Mouse (Mus musculus): ENCODE data around the gene Oas1a. TPM values are rescaled to one million over a fixed set of nuclear protein-coding genes. Genes with fewer than 3 reads are reported as not detected.
A peak's percentile ranks its signal among the peaks of the same experiment; 100 is the strongest.

Gene Oas1a
- total and polyA plus RNA-seq, 3 experiments, result 1.1 to 2.6 (median 1.7) TPM

DNA sequence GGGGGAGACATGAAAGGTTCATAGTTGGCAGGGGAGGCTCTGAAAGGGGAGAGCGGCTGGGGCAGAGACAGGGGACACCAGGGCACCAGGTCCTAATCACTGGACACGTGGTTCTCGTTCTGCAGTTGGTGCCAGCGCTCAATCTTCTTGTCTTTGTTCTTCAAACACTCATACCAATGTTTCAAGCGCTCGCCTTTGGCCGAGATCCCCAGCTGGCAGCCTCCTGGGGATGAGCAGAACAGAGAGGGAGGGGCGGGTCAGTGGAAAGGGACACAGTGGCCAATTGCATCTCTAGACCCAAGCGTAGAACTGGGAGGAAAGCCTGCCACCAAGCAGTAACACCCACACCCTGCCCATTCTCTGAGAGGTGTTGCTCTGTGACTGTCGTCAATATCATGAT is 34.8 kb upstream of the Oas1a start:
- no peak for TF ChIP-seq GABPA (IDR thresholded peaks at IDR 0.05; ENCODE audit: insufficient replicate concordance, low read depth, low read length)
- no peak for TF ChIP-seq POLR2A (IDR thresholded peaks at IDR 0.05; ENCODE audit: low read depth, low read length)
- no peak for TF ChIP-seq MAX (IDR thresholded peaks at IDR 0.05; ENCODE audit: low read length)
- no peak for TF ChIP-seq USF1 (IDR thresholded peaks at IDR 0.05; ENCODE audit: low read depth, low read length)
- no peak for TF ChIP-seq BHLHE40 (IDR thresholded peaks at IDR 0.05; ENCODE audit: low read depth, low read length)
- no peak for TF ChIP-seq ZMIZ1 (IDR thresholded peaks at IDR 0.05; ENCODE audit: low read depth, low read length)
- TF ChIP-seq CHD1 (IDR thresholded peaks at IDR 0.05; ENCODE audit: low read depth, low read length), result no peak
- TF ChIP-seq USF2 (conservative IDR thresholded peaks at IDR 0.05; ENCODE audit: low read depth, low read length), result no peak
- TF ChIP-seq ZNF384 (IDR thresholded peaks at IDR 0.05; ENCODE audit: low read depth, low read length), result no peak
- TF ChIP-seq RCOR1 (conservative IDR thresholded peaks at IDR 0.05; ENCODE audit: low read depth, low read length), result no peak
- TF ChIP-seq NELFE (IDR thresholded peaks at IDR 0.05; ENCODE audit: low read depth, low read length), result no peak
- no peak for TF ChIP-seq MYC (IDR thresholded peaks at IDR 0.05; ENCODE audit: low read depth, low read length)
- TF ChIP-seq TCF12 (IDR thresholded peaks at IDR 0.05; ENCODE audit: low read depth, low read length), result no peak
- no peak for TF ChIP-seq KAT2A (IDR thresholded peaks at IDR 0.05; ENCODE audit: insufficient replicate concordance, low read length)
- no peak for TF ChIP-seq CHD2 (IDR thresholded peaks at IDR 0.05; ENCODE audit: low read length)
- TF ChIP-seq ZC3H11A (IDR thresholded peaks at IDR 0.05; ENCODE audit: low read depth, low read length), result no peak
- TF ChIP-seq TBP (conservative IDR thresholded peaks at IDR 0.05; ENCODE audit: low read depth, low read length), result no peak
- no peak for TF ChIP-seq ZKSCAN1 (IDR thresholded peaks at IDR 0.05; ENCODE audit: borderline replicate concordance, low read depth, low read length)
- no peak for TF ChIP-seq POLR2AphosphoS2 (IDR thresholded peaks at IDR 0.05; ENCODE audit: low read depth, low read length)
- no peak overlapping the region for H3K4me3 ChIP-seq (replicated peaks in 1 of 3; ENCODE audit: low read depth in 2 of 3, low read length in 2 of 3, poor library complexity in 1 of 3)
- H3K27ac ChIP-seq (ENCODE audit: insufficient read depth, low read depth), result no peak overlapping the region
- dilution Hi-C loops (cut with MboI; ENCODE audit: extremely low pct_ligation_motif_present, extremely low pct_unique_long_range_greater_than_20kb, low sequenced_read_pairs), result no loop called here
- peaks cover 92% of the 10 kb centered on the region for H3K27me3 ChIP-seq (replicated peaks)
- H3K9me3 ChIP-seq (replicated peaks; ENCODE audit: low read length), result no peaks in the 10 kb centered on the region
- DNase-seq (ENCODE audit: extremely low read depth), result no peak
- no peak overlapping the region for H3K4me2 ChIP-seq (ENCODE audit: insufficient read depth, low read depth, poor library complexity, severe bottlenecking)
- H3K36me3 ChIP-seq (replicated peaks in 1 of 2; ENCODE audit: control insufficient read depth in 1 of 2, insufficient read depth in 1 of 2, low read length in 1 of 2), result no peaks in the 10 kb centered on the region
- H3K79me2 ChIP-seq (replicated peaks; ENCODE audit: control insufficient read depth, extremely low read depth, insufficient read depth, poor library complexity, severe bottlenecking), result no peaks in the 10 kb centered on the region
- in situ Hi-C loops (cut with MboI; ENCODE audit: low pct_ligation_motif_present, low pct_unique_long_range_greater_than_20kb, low sequenced_read_pairs), result no loop called here
- no peak overlapping the region for H3K9ac ChIP-seq (ENCODE audit: insufficient read depth, low read depth)
- no peaks in the 10 kb centered on the region for H3K4me1 ChIP-seq (ENCODE audit: control insufficient read depth in 1 of 2, insufficient read depth in 2 of 2)

DNA sequence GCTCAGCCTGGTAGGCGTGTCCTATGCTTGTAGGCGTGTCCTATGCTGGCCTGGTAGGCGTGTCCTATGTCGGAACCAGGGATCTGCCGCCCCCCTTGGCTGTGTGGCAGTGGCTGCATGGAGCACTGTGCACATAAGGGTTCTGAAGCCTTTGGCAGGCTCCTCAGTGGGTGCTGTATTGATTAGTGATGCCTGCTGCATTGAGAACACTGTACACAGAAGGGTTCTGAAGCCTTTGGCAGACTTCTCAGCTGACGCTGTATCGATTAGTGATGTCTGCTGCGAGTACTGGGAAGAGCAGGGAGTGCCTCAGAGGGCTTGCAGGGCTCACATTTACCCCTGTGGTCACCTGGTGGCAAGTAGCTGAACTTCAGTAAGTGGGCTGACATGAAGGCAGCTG is 31.3 kb upstream of the Oas1a start:
- no peaks in the 10 kb centered on the region for H3K4me1 ChIP-seq (ENCODE audit: control insufficient read depth in 1 of 2, insufficient read depth in 2 of 2)
- H3K9me3 ChIP-seq (replicated peaks; ENCODE audit: low read length), result no peaks in the 10 kb centered on the region
- H3K9ac ChIP-seq (ENCODE audit: insufficient read depth, low read depth), result no peak overlapping the region
- dilution Hi-C loops (cut with MboI; ENCODE audit: extremely low pct_ligation_motif_present, extremely low pct_unique_long_range_greater_than_20kb, low sequenced_read_pairs), result no loop called here
- H3K27me3 ChIP-seq (replicated peaks), result peaks cover 60% of the 10 kb centered on the region
- in situ Hi-C loops (cut with MboI; ENCODE audit: low pct_ligation_motif_present, low pct_unique_long_range_greater_than_20kb, low sequenced_read_pairs), result no loop called here
- DNase-seq (ENCODE audit: extremely low read depth), result peak; percentile 16
- TF ChIP-seq MAFK (IDR thresholded peaks at IDR 0.05; ENCODE audit: insufficient replicate concordance, low read length) (no peak), CTCF (conservative IDR thresholded peaks at IDR 0.05 in 1 of 2, IDR thresholded peaks at IDR 0.05 in 1 of 2; ENCODE audit: low read depth in 2 of 2, low read length in 2 of 2) (peak in 1 of 2 experiments; percentile 15; a peak in 2 of 4 replicates)
- no peaks in the 10 kb centered on the region for H3K79me2 ChIP-seq (replicated peaks; ENCODE audit: control insufficient read depth, extremely low read depth, insufficient read depth, poor library complexity, severe bottlenecking)
- no peak overlapping the region for H3K4me2 ChIP-seq (ENCODE audit: insufficient read depth, low read depth, poor library complexity, severe bottlenecking)
- H3K4me3 ChIP-seq (replicated peaks in 1 of 3; ENCODE audit: low read depth in 2 of 3, low read length in 2 of 3, poor library complexity in 1 of 3), result no peak overlapping the region
- no peaks in the 10 kb centered on the region for H3K36me3 ChIP-seq (replicated peaks in 1 of 2; ENCODE audit: control insufficient read depth in 1 of 2, insufficient read depth in 1 of 2, low read length in 1 of 2)
- H3K27ac ChIP-seq (ENCODE audit: insufficient read depth, low read depth), result no peak overlapping the region
